Mouse (Mus musculus) thymus, adult 2 months (tissue): ENCODE measurements at regions not wholly inside any gene's neighbourhood (a gene's known extent, or its start where the extent isn't known, plus 50 kb on each side); places are given as distances from the start of the nearest gene placed in this dataset.

Experiments
- DNase-seq: peaks from one replicate; pipeline ENCODE4 v3.0.0; 2021
- H3K27ac ChIP-seq: fragments of 200-500 bp; 2 replicates; pipeline ENCODE4 v1.5.1; 2012; ENCODE audit warnings: low read length, control low read depth; ENCODE audit not compliant: control insufficient read depth, insufficient read depth
- H3K27me3 ChIP-seq: fragments of 200-500 bp; 2 replicates; pipeline ENCODE4 v1.6.1; 2012; ENCODE audit warnings: mild to moderate bottlenecking, low read length, moderate library complexity, mixed read lengths; ENCODE audit not compliant: control insufficient read depth, insufficient read depth
- H3K36me3 ChIP-seq: fragments of 200-500 bp; 2 replicates; pipeline ENCODE4 v1.6.1; 2012; ENCODE audit warnings: mild to moderate bottlenecking, low read length, moderate library complexity; ENCODE audit not compliant: control insufficient read depth, insufficient read depth
- H3K4me1 ChIP-seq: fragments of 200-500 bp; replicated peaks from 2 replicates; pipeline ENCODE4 v1.6.1; 2012; ENCODE audit warnings: low read length; ENCODE audit not compliant: control insufficient read depth, insufficient read depth
- H3K4me3 ChIP-seq: fragments of 200-500 bp; 2 replicates; pipeline ENCODE4 v1.5.1; 2012; ENCODE audit warnings: mild to moderate bottlenecking, low read length, control low read depth, moderate library complexity; ENCODE audit not compliant: control insufficient read depth, insufficient read depth
- CTCF ChIP-seq: fragments of 200-500 bp; IDR thresholded peaks from 2 replicates; pipeline ENCODE4 v1.5.1; 2012; ENCODE audit warnings: mild to moderate bottlenecking, control low read depth, low read length, moderate library complexity, borderline replicate concordance; ENCODE audit not compliant: control insufficient read depth, poor library complexity, insufficient read depth; ENCODE audit errors: extremely low read depth
- POLR2A ChIP-seq: fragments of 200-500 bp; IDR thresholded peaks from 2 replicates; pipeline ENCODE4 v1.6.1; 2012; ENCODE audit warnings: mild to moderate bottlenecking, low read length, control low read depth, moderate library complexity; ENCODE audit not compliant: control insufficient read depth, poor library complexity, insufficient read depth; ENCODE audit errors: extremely low read depth
- WGBS: fragments of 180-500 bp; shearing (Covaris S2); methylation state at CpG from one replicate; pipeline ENCODE4 v1.1.7; 2018; 5-methylcytosine and 5-hydroxymethylcytosine counted together

DNA sequence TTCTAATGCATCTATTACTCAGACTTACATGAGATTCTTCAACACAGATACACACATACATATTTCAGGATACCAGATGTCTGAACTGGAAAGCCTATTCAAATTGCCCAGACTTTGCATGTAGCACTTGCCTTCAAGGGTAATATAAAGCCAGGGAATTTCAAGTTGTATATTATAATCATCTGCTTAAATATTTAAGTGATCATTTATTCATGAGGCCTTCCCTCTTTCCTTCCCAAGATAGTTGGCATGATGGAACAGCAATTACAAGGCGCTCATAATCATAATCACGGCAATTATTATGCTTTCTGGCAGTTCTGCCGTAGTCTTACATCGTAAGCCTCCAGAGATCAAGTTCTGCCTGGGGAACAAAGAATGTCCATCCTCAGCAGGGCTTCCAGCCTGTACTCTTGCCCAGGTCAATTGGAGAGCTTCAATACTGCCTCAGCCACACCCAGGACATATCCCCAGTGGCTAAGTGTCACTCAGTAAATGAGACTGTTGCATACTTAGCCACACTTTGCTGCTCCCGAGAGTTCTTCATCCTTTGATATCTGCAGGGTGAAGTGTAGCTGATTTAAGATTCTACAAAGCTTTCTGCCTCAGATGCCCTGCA is 391.3 kb upstream of the Htr2a start:
- WGBS: 96% methylated on average over 5 of the region's 5 CpGs
- H3K36me3 ChIP-seq: no peaks in the 10 kb centered on the region
- H3K4me1 ChIP-seq: no peaks in the 10 kb centered on the region
- no peaks in the 10 kb centered on the region for H3K27me3 ChIP-seq
- TF ChIP-seq POLR2A (no peak), CTCF (no peak)
- H3K27ac ChIP-seq: no peak overlapping the region
- no peak for DNase-seq
- no peak overlapping the region for H3K4me3 ChIP-seq

DNA sequence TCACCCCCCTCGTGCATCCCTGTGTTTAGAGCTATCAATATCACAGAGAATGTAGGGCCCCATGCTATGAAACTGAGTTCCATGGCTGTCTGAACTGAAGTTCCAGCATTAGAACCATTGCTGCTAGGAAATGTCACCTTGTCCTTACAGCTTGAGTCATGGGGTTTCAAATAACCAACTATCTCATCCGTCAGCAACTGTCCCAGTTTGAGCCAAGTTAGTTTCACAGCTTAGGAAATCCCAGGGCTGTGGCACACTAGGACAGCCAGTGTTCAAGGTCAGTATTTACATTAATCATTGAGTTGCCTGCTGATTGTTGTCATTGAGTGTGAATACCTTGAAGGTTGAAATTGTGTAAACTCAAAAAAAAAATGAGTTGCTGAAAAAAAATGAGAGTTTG is 390.6 kb upstream of the Htr2a start:
- H3K27ac ChIP-seq: no peak overlapping the region
- DNase-seq: no peak
- H3K27me3 ChIP-seq: no peaks in the 10 kb centered on the region
- H3K4me3 ChIP-seq: no peak overlapping the region
- H3K36me3 ChIP-seq: no peaks in the 10 kb centered on the region
- 87% methylated on average over 2 of the region's 2 CpGs for WGBS
- H3K4me1 ChIP-seq: no peaks in the 10 kb centered on the region
- TF ChIP-seq POLR2A (no peak), CTCF (no peak)

GRCm38 (mm10) chr14:74252189-74253145 is 388.2 kb upstream of the Htr2a start:
- DNase-seq: no peak
- Histone ChIP-seq H3K4me3 (no peak overlapping the region), H3K36me3 (no peaks in the 10 kb centered on the region), H3K4me1 (no peaks in the 10 kb centered on the region), H3K27ac (no peak overlapping the region), H3K27me3 (no peaks in the 10 kb centered on the region)
- TF ChIP-seq CTCF (no peak), POLR2A (no peak)
- 91% methylated on average over 10 of the region's 10 CpGs for WGBS

- no peak overlapping the region for H3K27ac ChIP-seq
- H3K4me1 ChIP-seq: no peaks in the 10 kb centered on the region
- H3K27me3 ChIP-seq: no peaks in the 10 kb centered on the region
- H3K36me3 ChIP-seq: no peaks in the 10 kb centered on the region
- TF ChIP-seq POLR2A (no peak), CTCF (no peak)
- no peak overlapping the region for H3K4me3 ChIP-seq
- no peak for DNase-seq
These were observed 385.6 kb upstream of the Htr2a start for GRCm38 (mm10) chr14:74255000-74255399.

DNA sequence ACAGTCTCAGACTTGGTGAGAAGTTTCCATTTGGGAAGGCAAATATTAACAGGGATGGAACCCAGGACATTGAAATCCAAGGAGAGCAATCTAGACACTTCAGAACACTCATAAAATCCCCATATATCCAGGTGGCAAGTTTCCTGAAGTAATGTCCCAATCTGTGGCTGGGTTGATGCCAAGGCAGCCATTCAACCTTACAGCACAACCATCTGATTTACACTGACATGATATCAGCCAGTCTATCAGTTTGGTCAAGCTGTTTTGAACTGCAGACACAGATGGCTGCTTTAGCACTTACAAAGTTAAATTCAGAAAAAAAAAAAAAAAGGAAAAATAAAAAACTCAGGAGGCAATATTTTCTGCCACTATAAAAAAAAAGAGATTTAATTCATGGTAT is 381.2 kb upstream of the Htr2a start:
- Histone ChIP-seq H3K4me3 (no peak overlapping the region), H3K27ac (no peak overlapping the region), H3K36me3 (no peaks in the 10 kb centered on the region), H3K27me3 (no peaks in the 10 kb centered on the region), H3K4me1 (no peaks in the 10 kb centered on the region)
- DNase-seq: no peak
- no peak for TF ChIP-seq CTCF
- TF ChIP-seq POLR2A: no peak

- Histone ChIP-seq H3K27me3 (no peaks in the 10 kb centered on the region), H3K36me3 (no peaks in the 10 kb centered on the region), H3K27ac (no peak overlapping the region), H3K4me1 (no peaks in the 10 kb centered on the region), H3K4me3 (no peak overlapping the region)
- TF ChIP-seq CTCF: no peak
- TF ChIP-seq POLR2A: no peak
- no peak for DNase-seq
- WGBS: 29% methylated on average over 1 of the region's 1 CpGs
These were observed 373.6 kb upstream of the Htr2a start for GRCm38 (mm10) chr14:74267086-74267485.

GRCm38 (mm10) chr14:74294560-74294959 is 346.1 kb upstream of the Htr2a start:
- Histone ChIP-seq H3K27ac (no peak overlapping the region), H3K4me3 (no peak overlapping the region), H3K4me1 (no peaks in the 10 kb centered on the region), H3K27me3 (no peaks in the 10 kb centered on the region), H3K36me3 (no peaks in the 10 kb centered on the region)
- no peak for TF ChIP-seq CTCF
- no peak for TF ChIP-seq POLR2A
- 95% methylated on average over 3 of the region's 3 CpGs for WGBS
- no peak for DNase-seq
